Comparison of ENCODE assay signal across 1 mouse cellular context in the genomic region with DNA sequence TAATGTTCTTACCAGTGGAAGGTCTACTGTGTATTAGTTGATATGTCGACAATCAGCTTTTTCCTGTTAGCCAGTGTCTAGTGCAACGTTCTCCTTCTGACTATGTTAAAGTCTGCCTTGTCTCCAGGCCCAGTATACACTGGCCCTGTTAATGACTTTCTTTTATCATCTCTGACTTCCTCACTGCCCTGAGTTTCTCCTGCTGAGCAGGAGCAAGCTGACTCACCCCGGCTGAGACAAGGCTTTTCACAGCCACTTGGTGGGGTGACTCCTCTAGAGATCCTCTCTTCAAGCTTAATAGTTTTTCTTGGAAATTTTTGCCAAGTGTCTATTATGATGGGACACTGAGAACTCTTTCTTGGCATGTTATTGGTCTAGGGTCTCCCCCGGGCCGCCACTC.
TF ChIP-seq lines count a peak whose summit lies in the region.

No protein-coding gene starts in this region.

TF ChIP-seq in MEL, 35 proteins besides CTCF, POLR2A, EP300 and RAD21:
- TF ChIP-seq ZC3H11A (IDR thresholded peaks at IDR 0.05; ENCODE audit: low read depth, low read length) (no peak), UBTF (IDR thresholded peaks at IDR 0.05; ENCODE audit: borderline replicate concordance, insufficient read depth, low read depth, low read length) (no peak), MAZ (IDR thresholded peaks at IDR 0.05; ENCODE audit: low read depth, low read length) (no peak), BHLHE40 (IDR thresholded peaks at IDR 0.05; ENCODE audit: borderline replicate concordance, low read depth, low read length) (no peak), ZKSCAN1 (IDR thresholded peaks at IDR 0.05; ENCODE audit: low read depth, low read length) (no peak), MXI1 (IDR thresholded peaks at IDR 0.05; ENCODE audit: low read depth, low read length) (no peak), ZNF384 (IDR thresholded peaks at IDR 0.05; ENCODE audit: low read depth, low read length) (no peak), ZMIZ1 (IDR thresholded peaks at IDR 0.05; ENCODE audit: low read depth, low read length) (no peak), POLR2AphosphoS5 (IDR thresholded peaks at IDR 0.05; ENCODE audit: borderline replicate concordance, low read depth, low read length) (no peak), RCOR1 (IDR thresholded peaks at IDR 0.05; ENCODE audit: low read depth, low read length) (no peak), POLR2AphosphoS2 (IDR thresholded peaks at IDR 0.05; ENCODE audit: low read length) (no peak), GABPA (IDR thresholded peaks at IDR 0.05; ENCODE audit: low read depth, low read length) (no peak)
